Mouse (Mus musculus): Measurements from ENCODE around the gene RPS10-NUDT3. TPM values are rescaled to one million over a fixed set of nuclear protein-coding genes. Genes with fewer than 3 reads are reported as not detected.

RPS10-NUDT3 gene
- polyA plus RNA-seq (2016; fragmentation: Nextera tagmentation; extraction: Ambion mirVana): not detected in 2 replicates

DNA sequence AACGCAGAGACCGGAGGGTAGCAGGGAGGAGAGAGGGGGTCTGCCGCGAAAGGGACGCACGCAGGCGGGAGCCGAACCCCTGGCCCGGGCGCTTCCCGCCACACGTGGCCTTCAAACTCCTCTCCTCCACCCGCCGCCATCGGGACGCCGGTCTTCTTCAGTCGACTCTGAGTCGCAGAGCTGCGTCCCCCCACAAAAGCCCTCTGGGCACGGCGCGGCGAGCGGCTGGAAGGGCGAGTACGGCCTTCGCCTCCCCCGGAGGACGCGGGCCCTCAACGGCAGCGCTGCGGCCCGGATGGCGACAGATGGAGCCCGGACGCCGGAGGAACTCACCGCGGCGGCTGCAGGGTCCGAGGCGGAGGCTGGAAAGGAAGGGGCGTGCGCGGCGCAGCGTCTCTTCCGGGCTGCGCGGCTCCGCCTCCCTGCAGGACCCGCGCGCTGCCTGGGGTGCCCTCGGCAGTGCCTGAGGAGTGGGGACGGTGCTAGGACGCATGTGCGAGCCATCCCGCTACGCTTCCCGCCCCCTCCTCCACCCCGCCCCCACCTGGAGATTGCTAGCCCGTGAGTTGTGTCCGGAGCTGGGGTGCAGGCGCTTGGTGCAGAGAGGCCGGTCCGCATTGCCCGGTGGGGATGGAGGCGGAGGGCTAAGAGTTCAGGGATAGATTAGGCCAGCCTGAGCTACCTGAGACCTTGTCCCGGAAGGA, at the start of gene RPS10-NUDT3:
Gene RPS10-NUDT3, minus strand, starts transcription at position 352 of the 704 bp plus-strand sequence.
- under 1% methylated on average over 71 of the region's 72 CpGs for WGBS
- Histone ChIP-seq H3K27ac (peak within 1 kb of the TSS; percentile 96), H3K4me1 (peaks cover 43% of the 10 kb centered on the region), H3K4me3 (peak within 1 kb of the TSS; percentile 99), H3K36me3 (peaks cover 47% of the 10 kb centered on the region), H3K27me3 (ENCODE audit: low read depth, poor library complexity, severe bottlenecking) (no peaks in the 10 kb centered on the region), H3K9me3 (replicated peaks) (no peaks in the 10 kb centered on the region)
- peak; percentile 97 for DNase-seq (ENCODE audit: low spot score)

GRCm38 (mm10) chr17:27678924-27679813, 44.1 kb upstream of the RPS10-NUDT3 start:
- DNase-seq (ENCODE audit: low spot score): no peak

DNA sequence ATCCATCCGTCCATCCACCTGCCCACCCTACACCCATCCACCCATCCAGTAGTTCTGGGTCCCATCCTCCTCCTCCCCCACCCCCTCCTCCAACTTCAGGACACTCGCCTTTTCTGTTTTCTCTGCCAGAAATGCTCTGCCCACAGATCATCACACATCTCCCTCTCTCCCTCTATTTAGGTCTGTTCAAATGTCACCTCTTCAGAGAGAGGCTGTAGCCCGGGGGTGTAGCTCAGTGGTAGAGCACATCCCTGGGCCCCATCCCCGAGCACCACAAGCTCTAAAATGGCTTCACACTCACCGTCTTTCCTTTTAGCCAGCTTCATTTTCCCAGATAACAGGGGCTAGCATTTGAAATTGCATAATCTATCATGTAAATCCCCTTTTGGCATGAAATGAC, 42.7 kb upstream of the RPS10-NUDT3 start:
- H3K4me1 ChIP-seq: peaks cover 16% of the 10 kb centered on the region
- 87% methylated on average over 5 of the region's 5 CpGs for WGBS

More at GRCm38 (mm10) chr17:27678924-27679813, 44.1 kb upstream of the RPS10-NUDT3 start:
- no peak overlapping the region for H3K4me3 ChIP-seq
- H3K9me3 ChIP-seq (replicated peaks): no peaks in the 10 kb centered on the region
- no peak overlapping the region for H3K27ac ChIP-seq
- 38% methylated on average over 11 of the region's 11 CpGs for WGBS
- H3K27me3 ChIP-seq (ENCODE audit: low read depth, poor library complexity, severe bottlenecking): peaks cover 14% of the 10 kb centered on the region
- H3K36me3 ChIP-seq: no peaks in the 10 kb centered on the region
- peaks cover 16% of the 10 kb centered on the region for H3K4me1 ChIP-seq

DNA sequence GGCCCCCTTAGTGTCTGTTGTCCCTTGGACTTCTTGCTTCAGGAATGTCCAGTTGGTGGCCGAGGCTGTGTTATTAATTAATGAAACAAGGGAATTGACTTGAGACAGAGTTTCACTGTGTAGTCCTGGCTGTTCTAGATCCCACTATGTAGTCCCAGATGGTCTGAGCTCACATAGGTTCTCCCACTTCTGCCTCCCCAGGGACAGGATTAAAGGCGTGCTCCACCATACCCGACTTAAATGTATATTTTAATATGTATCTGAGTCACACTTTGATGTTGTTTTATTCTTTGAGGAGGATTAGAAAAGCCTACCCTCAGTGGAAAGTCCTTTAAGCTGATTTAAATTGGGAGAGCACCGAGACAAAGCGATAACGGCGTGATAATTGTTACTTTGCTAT, 41.2 kb upstream of the RPS10-NUDT3 start:
- H3K4me1 ChIP-seq: peaks cover 16% of the 10 kb centered on the region
- H3K9me3 ChIP-seq (replicated peaks): no peaks in the 10 kb centered on the region
- WGBS: 70% methylated on average over 7 of the region's 7 CpGs
- no peaks in the 10 kb centered on the region for H3K27me3 ChIP-seq (ENCODE audit: low read depth, poor library complexity, severe bottlenecking)
- no peaks in the 10 kb centered on the region for H3K36me3 ChIP-seq
- no peak overlapping the region for H3K27ac ChIP-seq
- no peak for DNase-seq (ENCODE audit: low spot score)
- H3K4me3 ChIP-seq: no peak overlapping the region

More for the DNA sequence above, 42.7 kb upstream of the RPS10-NUDT3 start:
- Histone ChIP-seq H3K36me3 (no peaks in the 10 kb centered on the region), H3K9me3 (replicated peaks) (no peaks in the 10 kb centered on the region), H3K27ac (no peak overlapping the region), H3K27me3 (ENCODE audit: low read depth, poor library complexity, severe bottlenecking) (no peaks in the 10 kb centered on the region), H3K4me3 (no peak overlapping the region)
- no peak for DNase-seq (ENCODE audit: low spot score)

DNA sequence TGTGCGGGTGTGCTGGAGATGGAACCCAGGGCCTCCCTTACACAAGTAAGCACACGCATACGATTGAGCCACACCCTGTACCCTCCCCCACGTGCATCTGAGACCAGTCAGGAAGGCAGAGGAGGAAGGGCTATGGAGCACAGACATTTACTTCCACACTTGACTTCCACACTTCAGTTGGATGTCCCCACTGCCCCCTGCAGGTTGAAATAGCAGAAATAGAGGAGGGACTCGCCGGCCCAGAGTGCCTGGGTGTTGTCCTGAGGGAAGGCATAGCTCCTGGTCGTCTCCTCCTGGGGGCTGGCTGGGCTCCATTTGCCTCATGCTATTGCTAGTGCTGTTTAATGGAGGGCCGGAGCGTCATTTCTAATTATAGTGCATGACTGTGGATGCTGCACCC, 40.4 kb upstream of the RPS10-NUDT3 start:
- Histone ChIP-seq H3K9me3 (replicated peaks) (no peaks in the 10 kb centered on the region), H3K4me1 (peaks cover 16% of the 10 kb centered on the region), H3K27ac (no peak overlapping the region), H3K27me3 (ENCODE audit: low read depth, poor library complexity, severe bottlenecking) (no peaks in the 10 kb centered on the region), H3K36me3 (no peaks in the 10 kb centered on the region), H3K4me3 (no peak overlapping the region)
- 66% methylated on average over 9 of the region's 9 CpGs for WGBS
- no peak for DNase-seq (ENCODE audit: low spot score)

DNA sequence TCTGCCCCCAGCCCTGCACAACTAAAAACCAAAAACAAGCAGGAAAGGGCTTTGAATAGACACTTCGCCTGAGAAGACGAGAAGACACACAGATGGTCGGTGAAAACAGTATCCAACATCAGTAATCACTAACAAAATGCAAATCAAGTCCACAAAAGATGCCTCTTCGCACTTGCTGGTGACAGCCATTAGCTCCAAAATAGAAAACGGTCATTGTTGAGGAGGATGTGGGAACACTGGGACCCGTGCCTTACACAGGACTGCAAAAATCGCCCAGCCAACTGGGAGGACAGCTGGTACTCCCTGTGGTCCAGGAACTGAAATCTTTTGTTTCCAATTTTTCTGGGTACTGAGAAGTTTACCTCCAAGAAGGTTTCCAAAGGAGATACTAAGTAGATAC, 38.9 kb upstream of the RPS10-NUDT3 start:
- H3K36me3 ChIP-seq: no peaks in the 10 kb centered on the region
- no peaks in the 10 kb centered on the region for H3K9me3 ChIP-seq (replicated peaks)
- WGBS: 92% methylated on average over 7 of the region's 7 CpGs
- no peak for DNase-seq (ENCODE audit: low spot score)
- no peak overlapping the region for H3K27ac ChIP-seq
- no peaks in the 10 kb centered on the region for H3K27me3 ChIP-seq (ENCODE audit: low read depth, poor library complexity, severe bottlenecking)
- no peak overlapping the region for H3K4me3 ChIP-seq
- H3K4me1 ChIP-seq: peaks cover 7% of the 10 kb centered on the region

DNA sequence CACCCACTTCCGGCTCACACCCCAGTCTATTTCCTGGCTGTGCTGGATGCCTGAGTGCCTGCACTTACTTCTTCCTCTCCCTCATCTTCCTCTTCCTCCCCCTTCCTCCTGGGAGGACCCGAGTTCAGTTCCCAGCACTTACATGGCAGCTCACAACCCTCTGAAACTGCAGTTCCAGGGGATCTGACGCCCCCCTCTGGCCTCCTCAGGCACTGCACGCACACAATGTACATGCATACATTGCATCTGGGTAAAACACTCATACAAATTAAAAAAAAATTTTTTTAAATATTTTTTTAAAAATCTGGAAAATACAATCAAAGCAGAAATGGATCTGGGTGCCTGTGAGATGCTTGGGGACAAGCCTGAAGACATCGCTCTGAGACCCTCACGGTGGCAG, 36.7 kb upstream of the RPS10-NUDT3 start:
- no peaks in the 10 kb centered on the region for H3K9me3 ChIP-seq (replicated peaks)
- H3K36me3 ChIP-seq: no peaks in the 10 kb centered on the region
- H3K27ac ChIP-seq: no peak overlapping the region
- H3K27me3 ChIP-seq (ENCODE audit: low read depth, poor library complexity, severe bottlenecking): no peaks in the 10 kb centered on the region
- no peak overlapping the region for H3K4me3 ChIP-seq
- H3K4me1 ChIP-seq: peaks cover 6% of the 10 kb centered on the region
- DNase-seq (ENCODE audit: low spot score): no peak
- WGBS: 85% methylated on average over 6 of the region's 6 CpGs

DNA sequence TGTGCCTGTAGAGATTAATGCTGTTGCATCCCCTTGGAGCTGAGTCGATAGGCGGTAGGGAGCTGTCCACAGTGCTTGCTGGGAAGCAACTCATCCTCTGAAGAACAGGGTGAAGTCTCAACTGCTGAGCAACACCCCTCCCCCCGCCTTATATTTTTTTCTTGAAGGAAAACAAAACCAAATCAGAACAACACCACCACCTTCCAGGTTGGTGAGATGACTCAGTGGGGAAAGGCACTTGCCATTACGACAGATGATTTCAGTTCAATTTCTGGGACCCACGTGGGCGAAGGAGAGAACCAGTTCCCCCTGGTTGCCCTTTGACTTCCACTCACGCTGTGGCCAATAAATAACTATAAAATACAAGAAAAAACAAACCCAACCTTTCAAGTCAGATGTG, 23.7 kb upstream of the RPS10-NUDT3 start:
- Histone ChIP-seq H3K27me3 (ENCODE audit: low read depth, poor library complexity, severe bottlenecking) (peaks cover 40% of the 10 kb centered on the region), H3K9me3 (replicated peaks) (no peaks in the 10 kb centered on the region), H3K4me1 (peaks cover 27% of the 10 kb centered on the region), H3K36me3 (no peaks in the 10 kb centered on the region), H3K27ac (no peak overlapping the region), H3K4me3 (no peak overlapping the region)
- WGBS: 67% methylated on average over 7 of the region's 7 CpGs
- DNase-seq (ENCODE audit: low spot score): no peak

DNA sequence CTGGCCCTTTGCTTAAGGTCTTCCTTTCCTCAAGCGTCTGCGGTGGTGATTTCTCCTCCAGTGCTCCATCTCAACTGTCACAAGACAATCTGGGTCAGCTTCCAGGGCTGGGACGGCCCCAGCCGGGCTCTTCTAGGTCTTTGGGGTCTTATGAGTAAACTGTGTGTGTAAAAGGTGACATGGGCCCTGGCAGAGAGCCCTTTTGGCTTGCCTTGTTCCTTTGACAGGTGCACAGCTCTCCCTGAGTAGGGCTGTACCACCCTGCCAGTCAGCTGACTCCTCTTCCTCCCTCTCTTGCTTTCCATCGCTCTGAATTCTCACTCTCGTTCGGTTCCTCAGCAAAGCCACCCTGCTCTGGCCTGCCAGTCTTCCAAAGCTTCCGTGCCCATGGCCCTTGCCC, 22.1 kb upstream of the RPS10-NUDT3 start:
- peaks cover 27% of the 10 kb centered on the region for H3K4me1 ChIP-seq
- peaks cover 49% of the 10 kb centered on the region for H3K27me3 ChIP-seq (ENCODE audit: low read depth, poor library complexity, severe bottlenecking)
- H3K36me3 ChIP-seq: no peaks in the 10 kb centered on the region
- WGBS: 74% methylated on average over 8 of the region's 8 CpGs
- no peak overlapping the region for H3K27ac ChIP-seq
- no peak overlapping the region for H3K4me3 ChIP-seq
- no peak for DNase-seq (ENCODE audit: low spot score)
- no peaks in the 10 kb centered on the region for H3K9me3 ChIP-seq (replicated peaks)

DNA sequence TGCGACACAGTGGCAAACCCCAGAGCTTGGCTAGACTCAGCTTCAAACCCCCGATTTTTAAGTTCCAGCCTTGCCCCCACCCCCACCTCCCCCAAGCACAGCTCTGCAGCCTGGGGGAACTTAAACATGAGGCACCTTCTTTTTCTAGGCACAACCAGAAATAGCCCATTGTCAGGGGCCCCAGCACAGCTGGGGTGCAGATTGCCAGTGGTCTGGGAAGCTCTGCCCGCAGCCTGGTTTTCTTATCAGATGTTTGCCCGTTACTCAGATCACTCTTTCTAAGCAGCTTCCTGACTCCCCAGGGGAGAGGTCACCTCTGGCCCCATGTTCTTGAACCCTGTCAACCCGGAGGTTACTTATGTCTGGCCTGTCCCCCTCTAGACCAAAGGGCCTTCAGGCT, 21.4 kb upstream of the RPS10-NUDT3 start:
- H3K4me3 ChIP-seq: peak overlapping the region; percentile 71
- peak overlapping the region; percentile 22 for H3K27ac ChIP-seq
- H3K9me3 ChIP-seq (replicated peaks): no peaks in the 10 kb centered on the region
- no peaks in the 10 kb centered on the region for H3K36me3 ChIP-seq
- peaks cover 49% of the 10 kb centered on the region for H3K27me3 ChIP-seq (ENCODE audit: low read depth, poor library complexity, severe bottlenecking)
- WGBS: 9% methylated on average over 5 of the region's 5 CpGs
- peaks cover 27% of the 10 kb centered on the region for H3K4me1 ChIP-seq
- DNase-seq (ENCODE audit: low spot score): no peak

DNA sequence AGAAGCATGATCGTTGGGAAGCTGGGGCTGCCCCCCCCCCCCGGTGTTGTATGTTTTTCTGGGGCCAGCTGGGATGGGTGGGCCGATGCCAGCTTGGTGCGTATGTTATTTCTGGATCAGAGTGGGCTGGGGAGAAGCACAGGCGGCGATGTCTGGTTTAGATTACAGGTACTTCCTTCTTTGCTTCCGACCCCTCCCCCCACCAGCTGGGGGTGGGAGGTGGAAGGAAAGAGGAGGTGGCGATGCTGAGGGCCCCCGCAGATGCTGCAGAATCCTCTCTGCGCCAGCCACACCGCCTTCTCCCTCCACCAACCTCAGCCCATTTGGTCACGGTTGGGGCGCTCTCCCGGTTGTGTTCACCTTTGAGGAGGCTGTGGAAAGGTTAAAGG, 21.0 kb upstream of the RPS10-NUDT3 start:
- Histone ChIP-seq H3K27me3 (ENCODE audit: low read depth, poor library complexity, severe bottlenecking) (peaks cover 49% of the 10 kb centered on the region), H3K27ac (peak overlapping the region; percentile 83; the same call in 1 of the 2 replicates), H3K36me3 (no peaks in the 10 kb centered on the region), H3K4me1 (peaks cover 27% of the 10 kb centered on the region), H3K9me3 (replicated peaks) (no peaks in the 10 kb centered on the region), H3K4me3 (peak overlapping the region; percentile 71)
- DNase-seq (ENCODE audit: low spot score): peak; percentile 74
- whole genome bisulfite sequencing: under 1% methylated on average over 14 of the region's 14 CpGs

GRCm38 (mm10) chr17:27655089-27656010, 20.3 kb upstream of the RPS10-NUDT3 start, which contains the start of gene Pacsin1:
TSS of gene Pacsin1 (plus strand) at chr17:27655509.
- WGBS: 3% methylated on average over 65 of the region's 65 CpGs
- H3K9me3 ChIP-seq (replicated peaks): no peaks in the 10 kb centered on the region
- H3K27ac ChIP-seq: peak within 1 kb of the TSS; percentile 83

More at GRCm38 (mm10) chr17:27655089-27656010, 20.3 kb upstream of the RPS10-NUDT3 start, which contains the start of gene Pacsin1:
- H3K4me3 ChIP-seq: peak within 1 kb of the TSS; percentile 71
- H3K36me3 ChIP-seq: no peaks in the 10 kb centered on the region
- H3K27me3 ChIP-seq (ENCODE audit: low read depth, poor library complexity, severe bottlenecking): peaks cover 49% of the 10 kb centered on the region
- DNase-seq (ENCODE audit: low spot score): peak; percentile 70
- peaks cover 27% of the 10 kb centered on the region for H3K4me1 ChIP-seq

Measured in limb, embryonic 10.5 days (tissue).